Mouse (Mus musculus) adrenal gland, postnatal 14 days (tissue): ENCODE measurements at regions not wholly inside any gene's neighbourhood (a gene's known extent, or its start where the extent isn't known, plus 50 kb on each side); places are given as distances from the start of the nearest gene placed in this dataset.
"Not testable (repeated sequence)": the region's sequence is repeated elsewhere in the genome, so short reads cannot be mapped to it uniquely, and the experiment has no call there.

Experiments
- DNase-seq: peaks from one replicate; pipeline ENCODE4 v3.0.0; 2021; ENCODE audit warnings: mixed read lengths

DNA sequence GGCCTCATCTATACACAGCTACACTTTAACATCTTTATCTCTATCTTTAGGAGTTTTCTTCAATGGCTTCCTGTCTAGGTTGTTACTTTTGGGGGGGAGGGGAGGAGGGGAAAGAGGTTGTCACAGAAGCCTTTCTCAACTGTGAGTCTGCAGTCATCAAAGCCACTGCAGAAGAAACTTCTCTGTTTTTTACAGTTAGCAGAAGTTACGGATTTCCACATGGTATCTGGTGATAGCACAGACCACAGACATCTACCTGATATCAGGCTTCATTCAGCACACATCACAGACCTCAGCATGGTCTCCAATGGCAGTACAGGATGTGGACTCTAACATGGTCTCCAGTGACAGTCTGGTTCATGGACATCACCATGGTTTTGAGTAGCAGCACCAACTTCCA, 234.8 kb upstream of the Adarb2 start:
- no peak for DNase-seq

DNA sequence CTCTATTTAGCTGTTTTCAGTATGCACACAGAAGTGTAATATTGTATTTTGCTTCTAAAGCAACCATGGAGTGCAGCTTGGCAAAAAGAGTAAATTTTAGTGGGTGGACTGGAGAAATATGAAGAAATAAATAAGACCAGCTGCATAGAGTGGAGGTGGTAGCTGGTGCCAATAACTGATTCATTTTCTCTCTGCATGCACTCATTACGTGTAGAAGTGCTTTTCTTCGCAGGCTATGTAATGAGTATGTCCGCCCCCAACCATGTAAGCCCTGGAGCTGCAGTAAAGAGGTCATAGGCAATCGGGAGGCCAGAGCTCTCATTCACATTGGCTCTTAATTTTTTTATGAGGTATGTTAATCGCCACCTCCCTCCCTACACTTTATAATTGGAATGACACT, 208.5 kb upstream of the Adarb2 start:
- no peak for DNase-seq

DNA sequence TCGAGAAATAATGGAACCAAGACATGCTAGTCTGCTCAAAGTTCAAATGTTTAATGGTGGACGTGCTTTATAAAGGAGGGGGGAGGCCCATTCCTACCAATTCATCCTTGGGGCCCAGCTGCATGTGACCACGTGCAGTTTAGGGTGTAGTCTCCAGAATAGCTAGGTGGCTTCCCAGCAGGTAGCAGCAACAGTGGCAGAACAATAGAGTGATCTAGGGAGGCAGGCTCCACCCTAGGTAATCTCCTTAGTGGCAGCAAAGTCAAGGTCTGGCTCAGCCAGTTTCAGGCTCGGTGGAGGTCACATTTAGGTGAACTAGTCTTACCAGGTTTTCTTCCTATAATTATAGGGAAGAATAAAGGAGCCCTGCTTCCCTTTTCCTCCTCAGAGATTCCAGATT, 172.6 kb upstream of the Adarb2 start:
- not testable (repeated sequence) for DNase-seq

DNA sequence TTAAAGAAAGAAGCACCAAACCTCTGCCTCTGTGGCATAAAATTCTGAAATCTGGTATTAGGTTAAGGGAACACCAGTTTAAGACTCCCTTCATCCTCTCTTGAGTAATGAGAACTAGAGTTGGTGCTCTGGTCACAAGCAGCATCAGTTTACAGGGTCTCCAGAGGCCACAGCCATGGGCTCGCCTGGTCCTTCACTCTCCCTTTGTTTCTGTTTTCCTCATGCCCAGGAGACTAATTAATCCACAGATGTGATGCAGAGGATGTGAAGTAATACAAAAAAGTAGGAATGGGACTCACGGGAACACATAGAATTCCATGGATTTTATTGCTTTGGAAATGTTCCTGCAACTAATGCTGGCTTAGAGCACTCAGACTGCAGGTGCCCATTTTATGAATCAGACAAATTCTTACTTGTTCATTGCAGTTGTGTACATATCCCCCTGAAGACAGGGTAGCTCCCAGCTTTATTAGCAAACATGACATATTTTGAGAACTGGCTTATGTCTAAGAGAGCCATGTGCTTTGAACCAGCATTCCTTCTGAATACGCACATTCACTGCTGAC, 151.7 kb upstream of the Adarb2 start:
- DNase-seq, result no peak

DNA sequence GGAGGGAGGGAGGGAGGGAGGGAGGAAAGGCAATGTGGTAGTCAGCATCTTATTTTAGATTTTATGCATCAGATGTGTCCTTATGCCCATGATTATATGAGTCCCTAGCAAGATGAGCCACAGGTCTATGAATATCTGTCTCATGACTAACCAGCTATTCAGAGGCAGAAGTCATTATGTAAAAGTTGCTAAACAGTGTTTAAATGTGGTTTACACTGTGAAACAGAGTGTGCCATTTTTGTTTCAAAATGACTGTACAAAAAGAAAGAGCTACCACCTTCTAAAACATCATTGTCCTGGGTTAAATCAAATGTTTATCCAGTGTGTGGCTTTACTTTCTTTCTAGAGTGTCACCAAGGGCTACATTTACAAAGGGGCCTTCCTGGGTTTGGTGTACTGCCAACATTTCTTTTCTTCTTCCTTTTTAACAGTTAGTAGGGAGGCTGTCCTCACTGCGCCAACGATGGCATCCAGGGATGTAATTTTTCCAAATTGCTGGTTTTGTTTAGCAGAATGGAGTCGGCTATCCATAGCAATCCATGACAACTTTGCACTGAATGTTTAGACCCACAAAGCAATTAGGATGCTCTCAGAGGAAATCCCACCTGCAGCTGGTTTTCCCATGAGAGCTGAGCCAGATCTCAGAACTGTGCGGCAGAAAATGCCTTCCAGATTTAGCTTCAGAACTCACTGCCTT, 146.4 kb upstream of the Adarb2 start:
- DNase-seq, result no peak

DNA sequence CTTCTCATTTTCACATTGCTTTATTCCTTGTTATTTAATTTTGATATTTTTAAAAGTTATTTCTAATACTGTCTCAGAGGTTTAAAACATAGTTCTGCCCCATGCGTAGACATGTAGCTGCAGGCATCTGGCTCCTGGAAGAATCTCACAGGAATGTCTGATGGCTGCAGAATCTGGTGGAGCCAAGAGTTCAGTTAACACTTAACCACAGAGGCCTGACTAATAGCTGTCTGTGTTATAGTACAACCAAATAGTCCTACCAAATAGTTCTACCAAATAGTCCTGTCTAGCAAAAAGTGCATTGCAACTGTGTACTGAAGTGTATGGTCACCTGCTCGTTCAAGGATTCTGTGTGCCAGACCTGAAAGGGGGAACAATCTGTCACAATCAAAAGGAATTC, 115.5 kb upstream of the Adarb2 start:
- DNase-seq, result no peak

DNA sequence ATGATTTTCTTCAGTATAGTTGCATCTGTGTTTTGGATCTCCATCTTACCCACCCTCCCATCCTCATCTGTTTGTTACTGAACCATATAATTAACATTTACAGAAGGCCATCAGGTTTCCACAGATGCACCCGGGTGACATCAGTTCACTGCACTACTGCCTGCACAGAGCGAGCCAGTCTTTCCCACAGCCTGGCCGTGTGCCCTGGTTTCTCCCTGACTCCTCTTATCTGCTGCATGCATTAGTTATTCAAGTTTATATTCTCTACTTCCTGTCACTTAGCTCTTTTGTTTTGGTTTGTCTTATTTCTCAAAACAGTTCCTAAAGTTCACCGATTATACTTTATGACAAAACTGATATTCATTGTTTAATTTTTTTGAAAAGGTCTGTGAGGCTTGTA, 113.1 kb upstream of the Adarb2 start:
- DNase-seq, result peak; percentile 6

DNA sequence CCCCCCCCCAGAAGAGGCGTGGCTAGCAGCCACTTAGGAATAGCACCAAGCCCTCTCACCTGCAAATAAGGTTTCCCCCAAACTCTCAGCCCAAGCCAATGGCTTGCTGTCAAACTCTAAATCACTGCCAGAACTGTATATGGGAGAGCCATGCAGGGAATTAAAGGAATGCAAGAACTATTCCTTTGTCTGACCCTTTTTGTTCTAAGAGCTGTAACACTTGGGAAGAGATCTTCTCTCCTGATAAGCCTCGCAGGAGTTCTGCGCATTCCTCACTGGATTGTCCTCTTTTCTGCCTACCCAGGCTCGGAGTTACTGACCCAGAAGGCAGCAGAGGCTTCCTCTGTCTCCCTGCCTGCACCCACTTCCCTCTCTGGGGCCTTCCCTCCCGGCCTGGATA, 94.0 kb upstream of the Adarb2 start:
- no peak for DNase-seq

DNA sequence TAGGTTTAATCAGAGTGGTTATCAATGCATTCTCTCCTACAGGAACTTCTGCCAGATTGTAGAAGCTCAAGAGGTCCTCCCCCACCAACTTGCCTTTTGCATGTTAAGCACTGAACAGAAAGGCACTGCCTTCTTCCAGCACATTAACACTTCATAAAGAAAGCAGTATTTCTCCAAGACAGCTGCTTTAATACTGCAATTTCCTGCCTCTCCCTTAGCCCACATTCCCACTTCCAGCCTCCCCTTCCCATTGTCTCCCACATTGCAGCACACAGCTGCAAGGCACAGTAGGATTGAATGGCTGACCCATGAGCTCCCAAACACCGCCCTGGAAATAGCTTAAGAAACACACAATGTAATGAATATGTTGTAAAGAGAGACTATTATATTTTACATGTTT, 89.7 kb upstream of the Adarb2 start:
- no peak for DNase-seq

DNA sequence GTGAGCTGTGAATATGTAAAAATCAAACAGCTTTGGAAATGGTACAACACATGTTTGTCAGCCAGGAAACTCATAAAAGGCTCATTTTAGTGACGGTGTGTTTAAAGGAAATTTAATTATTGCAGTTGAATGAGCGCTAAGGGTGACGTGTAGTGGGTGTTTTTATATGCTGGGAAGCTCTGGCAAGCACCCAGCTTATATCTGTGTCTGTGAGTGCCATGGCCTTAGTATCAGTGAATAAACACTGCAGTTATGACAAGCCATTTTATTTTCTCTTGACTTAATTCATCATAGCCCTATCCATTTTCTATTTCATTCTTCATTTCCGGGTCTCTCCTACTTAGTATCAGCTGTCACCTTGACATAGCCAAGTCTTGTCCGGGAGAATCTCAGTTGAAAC, 83.7 kb upstream of the Adarb2 start:
- DNase-seq, result no peak

DNA sequence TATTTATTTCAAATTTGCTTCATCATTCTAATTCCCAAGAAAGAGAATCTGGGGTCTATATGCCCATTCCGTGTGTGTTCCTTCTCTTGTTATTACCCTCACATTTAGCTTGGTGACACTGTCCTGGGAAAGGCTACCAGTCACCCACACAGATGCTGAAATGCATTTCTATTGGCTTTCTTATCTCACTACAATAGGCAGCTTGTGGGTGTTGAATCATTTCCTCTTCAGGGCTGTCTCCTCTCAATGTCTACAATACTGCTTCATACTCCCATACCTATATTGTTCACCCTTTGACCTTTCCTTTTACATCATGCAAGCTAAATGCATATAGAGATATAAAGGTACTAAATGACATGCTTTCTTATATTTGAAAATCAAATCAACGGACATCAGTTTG, 82.7 kb upstream of the Adarb2 start:
- DNase-seq, result no peak

DNA sequence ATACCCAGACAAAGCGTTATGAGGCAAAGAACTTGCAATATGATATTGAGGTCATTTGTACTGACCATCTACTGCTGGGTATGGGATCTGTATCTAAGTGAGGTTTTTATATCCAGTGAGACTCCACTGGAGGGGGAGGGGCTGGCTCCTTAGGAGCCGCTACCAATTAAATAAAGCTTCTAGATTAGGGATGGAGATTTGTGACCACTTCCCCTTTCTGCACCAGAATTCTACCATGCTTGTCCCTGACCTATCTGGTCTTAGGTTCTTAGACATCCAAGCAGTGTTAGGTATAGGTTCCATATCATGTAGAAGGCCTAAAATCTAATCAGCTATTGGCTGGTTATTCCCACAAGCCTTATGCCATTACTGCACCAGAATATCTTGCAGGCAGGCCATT, 67.9 kb upstream of the Adarb2 start:
- DNase-seq, result no peak

DNA sequence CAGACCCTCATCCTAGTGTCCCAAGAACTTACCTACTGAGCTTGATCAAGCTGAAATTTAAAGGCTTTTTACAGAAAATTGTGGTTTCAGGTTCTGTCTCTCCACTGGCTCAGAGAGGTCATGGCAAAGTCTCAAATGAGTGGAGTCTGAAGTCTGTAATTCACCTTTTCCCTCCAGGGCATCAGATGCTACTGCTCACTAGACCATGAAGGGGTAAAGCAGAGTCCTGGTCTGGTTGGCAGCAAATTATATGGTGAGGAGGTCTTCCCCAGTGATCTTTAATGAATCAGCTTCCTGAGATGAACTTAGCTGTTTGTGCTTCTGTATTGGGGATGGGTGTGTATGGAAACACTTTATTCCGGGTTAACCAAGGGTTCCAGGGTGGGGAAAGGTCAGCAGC, 63.3 kb upstream of the Adarb2 start:
- DNase-seq, result no peak

DNA sequence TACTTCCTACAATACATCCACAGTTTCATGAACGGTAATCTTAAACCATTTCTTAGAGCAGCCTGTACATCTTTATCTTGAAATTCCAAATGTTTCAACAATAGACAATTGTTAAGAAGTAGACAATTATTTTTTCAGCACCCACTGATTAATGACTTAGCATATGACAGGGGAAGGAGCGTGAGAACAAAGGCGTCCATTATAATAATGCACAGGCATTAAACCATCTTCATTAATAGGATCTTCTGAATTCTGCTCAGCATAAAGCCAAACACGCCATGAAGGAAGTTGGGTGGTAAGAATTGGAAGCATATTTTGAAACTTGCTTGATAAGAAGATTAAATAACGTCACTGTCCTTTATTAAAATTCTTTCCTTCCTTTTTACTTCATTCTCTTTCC, 50.5 kb upstream of the Adarb2 start:
- DNase-seq, result no peak
